Mouse (Mus musculus) brain, embryonic 14.5 days (tissue): ENCODE measurements around the gene Zmiz2. TPM values are rescaled to one million over a fixed set of nuclear protein-coding genes. Genes with fewer than 3 reads are reported as not detected.
A peak's percentile ranks its signal among the peaks of the same experiment; 100 is the strongest.
"Not testable (repeated sequence)": the region's sequence is repeated elsewhere in the genome, so short reads cannot be mapped to it uniquely, and the experiment has no call there.

Source experiments
- DNase-seq: peaks from one replicate; pipeline ENCODE4 v3.0.0-alpha.2; 2011; ENCODE audit warnings: low read depth
- CTCF ChIP-seq: fragments of 200-500 bp; IDR thresholded peaks from 2 replicates; pipeline ENCODE4 v1.5.1; 2012; ENCODE audit warnings: inconsistent platforms, mild to moderate bottlenecking, moderate library complexity, borderline replicate concordance; ENCODE audit not compliant: insufficient read depth, insufficient read length; ENCODE audit errors: extremely low read depth
- POLR2A ChIP-seq: fragments of 200-500 bp; IDR thresholded peaks from 2 replicates; pipeline ENCODE4 v1.6.1; 2012; ENCODE audit warnings: mild to moderate bottlenecking, inconsistent platforms, borderline replicate concordance; ENCODE audit not compliant: poor library complexity, insufficient read depth, insufficient read length, severe bottlenecking; ENCODE audit errors: extremely low read depth
- polyA plus RNA-seq: library from polyadenylated mRNA; depleted of rRNA; stranded (reverse); fragments of >200 nt; gene quantifications from 2 replicates; pipeline ENCODE4 v1.2.3, GENCODE M21; 2012; rRNA removed

Gene Zmiz2
- 65.3 and 153 TPM in 2 replicates for polyA plus RNA-seq

- peak; percentile 26 for TF ChIP-seq POLR2A
- no peak for TF ChIP-seq CTCF
- peak; percentile 96 for DNase-seq
These were observed at the start of gene Zmiz2 for GRCm38 (mm10) chr11:6388726-6389413. Zmiz2 (plus strand) TSS chr11:6389074.

GRCm38 (mm10) chr11:6345956-6346355, 42.9 kb upstream of the Zmiz2 start:
- no peak for TF ChIP-seq CTCF
- TF ChIP-seq POLR2A = no peak
- DNase-seq = no peak

- no peak for TF ChIP-seq CTCF
- no peak for DNase-seq
These were observed 41.9 kb upstream of the Zmiz2 start for GRCm38 (mm10) chr11:6346966-6347365.

GRCm38 (mm10) chr11:6348681-6349200, 40.1 kb upstream of the Zmiz2 start:
- TF ChIP-seq POLR2A (no peak), CTCF (no peak)
- DNase-seq = peak; percentile 15

- no peak for DNase-seq
- no peak for TF ChIP-seq CTCF
- TF ChIP-seq POLR2A = no peak
These were observed 39.3 kb upstream of the Zmiz2 start for GRCm38 (mm10) chr11:6349586-6349985.

- no peak for DNase-seq
- TF ChIP-seq POLR2A (no peak), CTCF (no peak)
These were observed 33.8 kb upstream of the Zmiz2 start for GRCm38 (mm10) chr11:6355106-6355505.

GRCm38 (mm10) chr11:6364581-6365275, 24.1 kb upstream of the Zmiz2 start:
- no peak for DNase-seq

GRCm38 (mm10) chr11:6365885-6366284, 23.0 kb upstream of the Zmiz2 start:
- peak; percentile 71 for DNase-seq
- TF ChIP-seq POLR2A (no peak), CTCF (peak; percentile 80)

More at GRCm38 (mm10) chr11:6364581-6365275, 24.1 kb upstream of the Zmiz2 start:
- TF ChIP-seq CTCF (no peak), POLR2A (no peak)

- no peak for DNase-seq
- TF ChIP-seq POLR2A = no peak
- no peak for TF ChIP-seq CTCF
These were observed 22.4 kb upstream of the Zmiz2 start for GRCm38 (mm10) chr11:6366434-6366833.

GRCm38 (mm10) chr11:6367156-6367555, 21.7 kb upstream of the Zmiz2 start:
- DNase-seq = no peak
- no peak for TF ChIP-seq POLR2A
- no peak for TF ChIP-seq CTCF

GRCm38 (mm10) chr11:6367986-6368385, 20.9 kb upstream of the Zmiz2 start:
- not testable (repeated sequence) for DNase-seq
